Mouse (Mus musculus) heart, adult 11 months (tissue): ENCODE measurements around the gene Gm4952.

Experiments
- DNase-seq: peaks from one replicate; pipeline ENCODE4 v3.0.0; 2022

The Gm4952 gene

DNA sequence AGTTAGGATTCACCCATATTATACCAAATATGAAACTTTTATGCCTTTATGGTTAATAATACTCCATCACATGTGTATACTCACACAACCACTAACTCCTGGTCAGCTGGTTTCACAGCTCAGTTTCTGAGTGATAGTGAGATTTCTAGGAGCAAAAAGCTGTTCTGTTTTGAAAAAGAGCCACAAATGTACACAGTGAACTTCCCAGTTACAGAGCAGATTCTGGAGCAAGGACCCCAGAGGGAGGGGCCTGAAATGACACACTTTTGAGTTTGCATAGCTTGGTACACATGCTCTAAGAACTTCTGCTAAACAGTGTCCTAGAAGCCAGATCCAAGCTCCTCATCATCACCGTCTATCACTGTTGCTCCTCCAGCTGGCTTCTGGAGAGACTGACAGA, at the start of gene Gm4952:
Gm4952 (plus strand) TSS at position 301 of the 400 bp plus-strand sequence.
- DNase-seq: no peak

- peak; percentile 37 for DNase-seq
These were observed 49.5 kb upstream of the Gm4952 start for GRCm38 (mm10) chr19:12550005-12550942.

- peak; percentile 17 for DNase-seq
These were observed 43.5 kb upstream of the Gm4952 start for GRCm38 (mm10) chr19:12556293-12556692.

- DNase-seq: peak; percentile 80
These were observed 41.6 kb upstream of the Gm4952 start for GRCm38 (mm10) chr19:12558219-12558618.

DNA sequence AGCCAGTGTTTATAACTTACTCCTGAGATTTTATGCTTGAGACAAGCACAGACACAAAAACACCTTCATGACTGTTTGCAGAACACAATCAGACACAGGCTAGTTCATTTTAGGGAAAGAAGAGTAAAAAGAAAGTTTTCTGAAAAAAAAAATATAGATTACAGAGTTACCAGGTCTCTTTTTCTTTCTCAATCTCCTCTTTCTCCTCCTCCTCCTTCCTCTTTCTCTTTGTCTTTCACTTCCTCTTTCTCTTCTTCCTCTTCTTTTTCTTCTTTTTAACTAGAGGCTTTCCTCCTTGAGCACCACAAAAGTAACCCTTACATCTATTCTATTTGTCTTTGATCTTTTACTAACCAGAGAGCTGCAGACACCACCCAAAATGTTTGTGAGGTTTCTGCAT, 35.6 kb upstream of the Gm4952 start:
- DNase-seq: no peak

GRCm38 (mm10) chr19:12567011-12567410, 32.8 kb upstream of the Gm4952 start:
- peak; percentile 82 for DNase-seq

- DNase-seq: no peak
These were observed 28.9 kb upstream of the Gm4952 start for GRCm38 (mm10) chr19:12570866-12571265.

- DNase-seq: no peak
These were observed 28.1 kb upstream of the Gm4952 start for GRCm38 (mm10) chr19:12571687-12572086.

DNA sequence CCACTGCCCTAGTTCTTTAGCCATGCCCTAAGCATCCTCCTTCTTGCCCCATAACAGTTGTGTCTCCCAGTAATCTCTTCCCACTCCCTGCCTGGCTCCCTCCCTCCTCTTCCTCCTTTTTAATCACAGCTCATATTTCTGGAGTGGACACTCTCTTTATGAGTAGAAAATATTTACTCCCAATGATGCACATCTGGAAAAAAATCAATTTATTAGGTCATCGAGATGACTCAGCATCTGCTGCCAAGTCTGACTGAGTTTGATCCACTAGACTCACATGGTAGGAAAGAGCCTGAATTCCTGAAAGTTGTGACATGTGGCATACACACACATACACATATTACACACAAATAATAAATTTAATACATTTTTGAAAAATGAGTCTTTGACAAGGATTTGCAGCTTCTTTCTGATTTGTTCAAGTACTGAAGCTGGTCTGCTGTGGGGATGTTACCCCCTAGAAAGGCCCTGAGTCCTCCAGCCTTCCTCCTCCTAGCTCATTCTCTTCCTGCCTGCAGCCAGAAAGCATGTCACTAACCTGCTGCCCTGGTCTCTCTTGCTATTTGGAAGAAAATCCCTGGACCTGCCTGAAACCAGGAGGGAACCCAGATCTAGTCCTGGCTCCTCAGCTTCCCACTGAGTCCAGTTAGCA, 27.0 kb upstream of the Gm4952 start:
- no peak for DNase-seq

- peak; percentile 100 for DNase-seq
These were observed 26.3 kb upstream of the Gm4952 start for GRCm38 (mm10) chr19:12573266-12574011.

GRCm38 (mm10) chr19:12574012-12574407, 25.8 kb upstream of the Gm4952 start:
- DNase-seq: peak; percentile 97

GRCm38 (mm10) chr19:12575107-12575506, 24.7 kb upstream of the Gm4952 start:
- peak; percentile 97 for DNase-seq

GRCm38 (mm10) chr19:12575514-12575913, 24.3 kb upstream of the Gm4952 start:
- peak; percentile 87 for DNase-seq

- no peak for DNase-seq
These were observed 23.1 kb upstream of the Gm4952 start for GRCm38 (mm10) chr19:12576639-12577038.

- DNase-seq: peak; percentile 86
These were observed 14.5 kb upstream of the Gm4952 start for GRCm38 (mm10) chr19:12585310-12585709.

DNA sequence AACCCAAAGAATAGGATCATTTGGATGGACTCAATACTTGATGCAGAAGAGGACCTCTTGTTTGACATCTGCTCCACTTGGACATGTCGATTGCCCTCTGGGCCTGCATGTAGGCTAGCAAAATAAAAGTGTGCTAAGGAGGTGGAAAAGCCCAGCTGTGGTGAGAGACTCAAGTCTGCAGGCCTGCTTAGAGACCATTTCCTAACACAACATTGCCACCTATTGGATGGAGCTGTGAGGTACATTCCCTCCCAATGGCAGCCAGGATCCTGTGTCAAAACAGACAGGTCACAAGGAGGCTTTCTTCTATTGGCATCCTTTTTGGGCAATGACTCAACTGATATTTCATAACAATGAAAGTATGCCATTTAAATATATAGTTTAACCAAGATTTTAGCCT, 7.9 kb upstream of the Gm4952 start:
- peak; percentile 94 for DNase-seq

DNA sequence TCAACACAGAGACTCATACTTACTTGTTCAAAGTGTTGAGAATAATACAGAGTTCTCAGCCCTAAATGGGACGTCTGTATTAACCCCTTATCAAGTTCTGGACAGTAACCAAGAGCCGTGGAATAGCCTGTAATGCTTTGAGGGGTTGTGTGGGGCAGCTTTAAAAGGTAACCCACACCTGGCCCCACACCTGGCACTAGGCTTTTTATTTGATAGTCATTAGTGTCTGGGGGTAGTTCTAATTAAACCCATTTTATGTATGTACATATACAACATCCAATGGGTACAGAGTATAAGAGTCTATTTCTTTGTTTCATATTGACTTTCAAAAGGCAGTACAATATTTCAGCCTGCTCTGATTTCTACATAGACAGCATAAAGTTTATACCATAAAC, 4.6 kb upstream of the Gm4952 start:
- peak; percentile 82 for DNase-seq

- DNase-seq: peak; percentile 95
These were observed 4.1 kb upstream of the Gm4952 start for GRCm38 (mm10) chr19:12595530-12596289.

- no peak for DNase-seq
These were observed 3.3 kb upstream of the Gm4952 start for GRCm38 (mm10) chr19:12596290-12597072.

DNA sequence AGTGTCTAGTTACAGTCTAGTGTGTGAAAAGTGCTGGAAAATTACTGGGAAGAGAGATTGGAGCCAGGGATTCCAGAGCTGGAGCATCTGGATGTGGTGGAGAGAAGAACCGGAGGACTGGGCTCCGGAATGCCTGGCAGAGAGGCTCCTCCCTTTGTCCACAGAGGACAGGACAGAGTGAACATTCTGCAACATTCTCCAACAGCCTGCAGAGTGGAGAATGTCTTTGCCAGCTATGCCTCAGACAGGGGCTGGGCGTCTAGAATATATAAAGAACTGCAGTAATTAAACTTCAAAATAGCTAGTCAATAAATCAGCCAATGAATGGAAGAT, 2.7 kb upstream of the Gm4952 start:
- DNase-seq: no peak

- no peak for DNase-seq
These were observed 1.1 kb upstream of the Gm4952 start for GRCm38 (mm10) chr19:12598674-12599073.
